Mouse (Mus musculus): ENCODE results near the gene Osbp. TPM values are rescaled to one million over a fixed set of nuclear protein-coding genes. Genes with fewer than 3 reads are reported as not detected.
A peak's percentile ranks its signal among the peaks of the same experiment; 100 is the strongest.

The Osbp gene
- total and polyA plus RNA-seq, 2 experiments from 2014 or later: 2.6 to 25.5 TPM

- Histone ChIP-seq H3K9ac (replicated peaks; ENCODE audit: low read length) (peak overlapping the region; percentile 84), H3K27me3 (ENCODE audit: insufficient read depth, low read length) (no peaks in the 10 kb centered on the region), H3K27ac (peak overlapping the region; percentile 96), H3K36me3 (ENCODE audit: insufficient read depth, low read length) (peaks cover 12% of the 10 kb centered on the region; the same call in 1 of the 2 replicates), H3K4me1 (ENCODE audit: insufficient read depth, low read length) (peaks cover 7% of the 10 kb centered on the region; the same call in 1 of the 2 replicates), H3K4me2 (ENCODE audit: low read depth, low read length) (peak overlapping the region; percentile 91), H3K4me3 (ENCODE audit: low read length) (peak overlapping the region; percentile 82), H3K9me3 (ENCODE audit: low read length) (no peaks in the 10 kb centered on the region)
- 0% methylated on average over 18 of the region's 18 CpGs for WGBS
- ATAC-seq (peak; percentile 11), DNase-seq (ENCODE audit: low spot score) (peak; percentile 74)
- TF ChIP-seq CTCF (IDR thresholded peaks at IDR 0.05; ENCODE audit: low read depth): no peak
Measured at GRCm38 (mm10) chr19:11966201-11966636, 478 bp downstream of the Osbp start.

GRCm38 (mm10) chr19:11969155-11970050, 3.7 kb downstream of the Osbp start:
- peaks cover 7% of the 10 kb centered on the region; the same call in 1 of the 2 replicates for H3K4me1 ChIP-seq (ENCODE audit: insufficient read depth, low read length)
- H3K4me3 ChIP-seq (ENCODE audit: low read length): no peak overlapping the region
- H3K4me2 ChIP-seq (ENCODE audit: low read depth, low read length): no peak overlapping the region
- H3K27ac ChIP-seq: no peak overlapping the region
- DNase-seq (ENCODE audit: low spot score) (no peak), ATAC-seq (no peak)
- no peak for TF ChIP-seq CTCF (IDR thresholded peaks at IDR 0.05; ENCODE audit: low read depth)
- H3K36me3 ChIP-seq (ENCODE audit: insufficient read depth, low read length): peaks cover 44% of the 10 kb centered on the region
- no peak overlapping the region for H3K9ac ChIP-seq (replicated peaks; ENCODE audit: low read length)
- no peaks in the 10 kb centered on the region for H3K27me3 ChIP-seq (ENCODE audit: insufficient read depth, low read length)
- 73% methylated on average over 9 of the region's 9 CpGs for WGBS
- H3K9me3 ChIP-seq (ENCODE audit: low read length): no peaks in the 10 kb centered on the region

- Histone ChIP-seq H3K27ac (no peak overlapping the region), H3K4me1 (ENCODE audit: insufficient read depth, low read length) (no peaks in the 10 kb centered on the region), H3K4me3 (ENCODE audit: low read length) (no peak overlapping the region), H3K9ac (replicated peaks; ENCODE audit: low read length) (no peak overlapping the region), H3K9me3 (ENCODE audit: low read length) (no peaks in the 10 kb centered on the region), H3K27me3 (ENCODE audit: insufficient read depth, low read length) (no peaks in the 10 kb centered on the region), H3K36me3 (ENCODE audit: insufficient read depth, low read length) (peaks cover 80% of the 10 kb centered on the region), H3K4me2 (ENCODE audit: low read depth, low read length) (no peak overlapping the region)
- TF ChIP-seq CTCF (IDR thresholded peaks at IDR 0.05; ENCODE audit: low read depth): no peak
- ATAC-seq: no peak
- no peak for DNase-seq (ENCODE audit: low spot score)
- 94% methylated on average over 13 of the region's 13 CpGs for WGBS
Measured at GRCm38 (mm10) chr19:11973511-11974222, 7.9 kb downstream of the Osbp start.

- H3K27ac ChIP-seq: no peak overlapping the region
- no peaks in the 10 kb centered on the region for H3K27me3 ChIP-seq (ENCODE audit: insufficient read depth, low read length)
- 88% methylated on average over 2 of the region's 2 CpGs for WGBS
- no peaks in the 10 kb centered on the region for H3K9me3 ChIP-seq (ENCODE audit: low read length)
- no peaks in the 10 kb centered on the region for H3K4me1 ChIP-seq (ENCODE audit: insufficient read depth, low read length)
- ATAC-seq: no peak
- TF ChIP-seq CTCF (IDR thresholded peaks at IDR 0.05; ENCODE audit: low read depth): no peak
- H3K9ac ChIP-seq (replicated peaks; ENCODE audit: low read length): no peak overlapping the region
- peaks cover 83% of the 10 kb centered on the region for H3K36me3 ChIP-seq (ENCODE audit: insufficient read depth, low read length)
- no peak overlapping the region for H3K4me3 ChIP-seq (ENCODE audit: low read length)
- DNase-seq (ENCODE audit: low spot score): no peak
- no peak overlapping the region for H3K4me2 ChIP-seq (ENCODE audit: low read depth, low read length)
Measured at GRCm38 (mm10) chr19:11974223-11974540, 8.4 kb downstream of the Osbp start.

- H3K4me2 ChIP-seq (ENCODE audit: low read depth, low read length): no peak overlapping the region
- no peak overlapping the region for H3K9ac ChIP-seq (replicated peaks; ENCODE audit: low read length)
- H3K4me1 ChIP-seq (ENCODE audit: insufficient read depth, low read length): no peaks in the 10 kb centered on the region
- no peak for TF ChIP-seq CTCF (IDR thresholded peaks at IDR 0.05; ENCODE audit: low read depth)
- no peak overlapping the region for H3K27ac ChIP-seq
- 94% methylated on average over 4 of the region's 4 CpGs for WGBS
- H3K27me3 ChIP-seq (ENCODE audit: insufficient read depth, low read length): no peaks in the 10 kb centered on the region
- DNase-seq (ENCODE audit: low spot score) (no peak), ATAC-seq (no peak)
- peaks cover 96% of the 10 kb centered on the region for H3K36me3 ChIP-seq (ENCODE audit: insufficient read depth, low read length)
- H3K4me3 ChIP-seq (ENCODE audit: low read length): no peak overlapping the region
- no peaks in the 10 kb centered on the region for H3K9me3 ChIP-seq (ENCODE audit: low read length)
Measured at GRCm38 (mm10) chr19:11975683-11976082, 9.9 kb downstream of the Osbp start.

GRCm38 (mm10) chr19:11977363-11977762, 11.6 kb downstream of the Osbp start:
- Histone ChIP-seq H3K9me3 (ENCODE audit: low read length) (no peaks in the 10 kb centered on the region), H3K9ac (replicated peaks; ENCODE audit: low read length) (no peak overlapping the region), H3K4me3 (ENCODE audit: low read length) (no peak overlapping the region), H3K36me3 (ENCODE audit: insufficient read depth, low read length) (peaks cover 88% of the 10 kb centered on the region), H3K27ac (no peak overlapping the region), H3K27me3 (ENCODE audit: insufficient read depth, low read length) (no peaks in the 10 kb centered on the region), H3K4me2 (ENCODE audit: low read depth, low read length) (no peak overlapping the region), H3K4me1 (ENCODE audit: insufficient read depth, low read length) (no peaks in the 10 kb centered on the region)
- TF ChIP-seq CTCF (IDR thresholded peaks at IDR 0.05; ENCODE audit: low read depth): no peak
- DNase-seq (ENCODE audit: low spot score): no peak
- WGBS: 86% methylated on average over 5 of the region's 5 CpGs
- ATAC-seq: no peak

Data from hindbrain, postnatal 0 days (tissue).